Mouse (Mus musculus) midbrain, embryonic 13.5 days (tissue): Measurements from ENCODE around the gene Vav3. TPM values are rescaled to one million over a fixed set of nuclear protein-coding genes. Genes with fewer than 3 reads are reported as not detected.

Experiments used
- ATAC-seq: fragments of 200-750 bp; cut with Nextera tagmentation; 2 replicates; pipeline ENCODE4 v1.8.0; 2017; ENCODE audit warnings: mild to moderate bottlenecking, moderate TSS enrichment, moderate library complexity
- H3K27ac ChIP-seq: fragments of 300-500 bp; sonication (generic); 2 replicates; pipeline ENCODE4 v1.5.1; 2015; ENCODE audit warnings: inconsistent platforms, mild to moderate bottlenecking, moderate library complexity
- H3K27me3 ChIP-seq: fragments of 300-500 bp; sonication (generic); 2 replicates; pipeline ENCODE4 v1.6.1; 2015; ENCODE audit warnings: mild to moderate bottlenecking, inconsistent platforms
- H3K36me3 ChIP-seq: fragments of 300-500 bp; sonication (generic); 2 replicates; pipeline ENCODE4 v1.6.1; 2015; ENCODE audit warnings: mild to moderate bottlenecking, inconsistent platforms
- H3K4me1 ChIP-seq: fragments of 300-500 bp; sonication (generic); replicated peaks from 2 replicates; pipeline ENCODE4 v1.6.1; 2015; ENCODE audit warnings: inconsistent platforms
- H3K4me2 ChIP-seq: fragments of 300-500 bp; sonication (generic); replicated peaks from 2 replicates; pipeline ENCODE4 v1.6.1; 2015; ENCODE audit warnings: moderate library complexity, mild to moderate bottlenecking, inconsistent platforms
- H3K4me3 ChIP-seq: fragments of 300-500 bp; sonication (generic); replicated peaks from 2 replicates; pipeline ENCODE4 v1.5.1; 2015; ENCODE audit warnings: mild to moderate bottlenecking, inconsistent platforms
- H3K9ac ChIP-seq: fragments of 300-500 bp; sonication (generic); replicated peaks from 2 replicates; pipeline ENCODE4 v1.6.1; 2015; ENCODE audit warnings: mild to moderate bottlenecking, inconsistent platforms
- H3K9me3 ChIP-seq: fragments of 300-500 bp; sonication (generic); 2 replicates; pipeline ENCODE4 v1.6.1; 2016; ENCODE audit warnings: mild to moderate bottlenecking, inconsistent platforms
- WGBS: fragments of 180-500 bp; shearing (Covaris S2); methylation state at CpG from one replicate; pipeline ENCODE4 v1.1.7; 2015; 5-methylcytosine and 5-hydroxymethylcytosine counted together
- polyA plus RNA-seq: library from polyadenylated mRNA; unstranded; fragments of >200 nt; fragmentation: Nextera tagmentation; extraction: Ambion mirVana; gene quantifications from 2 replicates; pipeline ENCODE4 v1.2.1, GENCODE M21; 2015

The Vav3 gene
- polyA plus RNA-seq, 1 experiment from 2014 or later = 32.6 TPM

DNA sequence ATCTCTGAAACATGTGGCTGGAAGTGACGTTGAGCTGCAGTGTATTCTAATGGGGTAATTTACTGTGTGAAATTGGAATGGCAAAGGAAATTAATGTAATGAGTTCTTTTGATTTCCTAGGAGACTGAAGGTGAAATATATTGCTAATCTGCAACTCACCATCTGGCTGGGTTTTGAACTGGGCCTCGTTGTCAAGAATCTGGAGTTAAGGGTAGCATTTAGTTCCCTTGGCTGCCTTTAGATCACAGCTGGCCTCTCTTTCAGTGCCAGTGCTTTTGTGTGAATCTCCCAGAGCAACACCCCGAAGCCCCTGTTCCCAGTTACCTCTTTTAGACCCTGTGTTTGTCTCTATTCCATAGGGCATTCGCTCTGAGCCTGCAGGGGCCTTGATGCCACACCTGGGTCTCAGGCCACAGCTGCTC is 148.3 kb downstream of the Vav3 start:
- ATAC-seq = peak; percentile 51
- Histone ChIP-seq H3K4me1 (peaks cover 25% of the 10 kb centered on the region), H3K9me3 (no peaks in the 10 kb centered on the region), H3K9ac (no peak overlapping the region), H3K27me3 (no peaks in the 10 kb centered on the region), H3K36me3 (no peaks in the 10 kb centered on the region), H3K4me3 (no peak overlapping the region), H3K4me2 (no peak overlapping the region), H3K27ac (peak overlapping the region; percentile 66)
- 17% methylated on average over 4 of the region's 4 CpGs for WGBS

DNA sequence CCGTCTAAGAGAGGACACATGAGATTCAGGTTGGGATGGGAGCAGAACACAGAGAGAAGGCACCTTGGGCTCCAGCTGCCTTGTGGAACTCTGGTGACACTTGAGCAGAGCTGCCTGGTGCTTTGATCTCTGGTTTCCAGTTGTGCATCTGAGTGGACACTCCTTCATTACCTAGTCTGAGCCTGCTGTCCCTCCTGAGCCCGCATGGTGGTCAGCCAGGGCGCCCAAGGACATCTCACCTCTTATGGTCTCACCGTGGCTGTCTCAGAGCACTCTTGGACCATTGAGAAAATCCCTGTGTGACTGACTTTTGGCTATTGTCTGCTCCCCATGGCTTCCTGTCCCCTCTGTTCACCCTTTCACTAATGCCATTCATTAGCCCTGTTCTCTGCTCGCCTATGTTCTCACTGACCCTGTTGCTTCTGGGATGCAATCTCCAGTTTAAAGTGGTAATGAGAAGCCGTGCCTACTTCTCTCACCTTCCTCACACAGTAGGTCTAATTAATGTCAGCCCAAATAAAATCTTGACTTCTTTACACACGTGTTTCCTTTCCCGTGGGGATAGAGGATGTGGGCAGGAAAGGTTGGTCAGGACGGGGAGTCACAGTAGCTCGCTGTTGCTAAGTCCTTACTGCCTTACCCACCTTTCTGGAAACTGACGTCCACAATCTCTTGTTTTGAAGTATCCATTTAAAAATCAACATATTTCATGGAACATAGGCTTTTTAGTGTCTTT is 150.3 kb downstream of the Vav3 start:
- H3K9ac ChIP-seq = no peak overlapping the region
- H3K27ac ChIP-seq = no peak overlapping the region
- no peak overlapping the region for H3K4me2 ChIP-seq
- H3K27me3 ChIP-seq = no peaks in the 10 kb centered on the region
- no peaks in the 10 kb centered on the region for H3K36me3 ChIP-seq
- no peak overlapping the region for H3K4me3 ChIP-seq
- no peaks in the 10 kb centered on the region for H3K9me3 ChIP-seq
- 54% methylated on average over 11 of the region's 11 CpGs for WGBS
- ATAC-seq = no peak
- peaks cover 25% of the 10 kb centered on the region for H3K4me1 ChIP-seq

DNA sequence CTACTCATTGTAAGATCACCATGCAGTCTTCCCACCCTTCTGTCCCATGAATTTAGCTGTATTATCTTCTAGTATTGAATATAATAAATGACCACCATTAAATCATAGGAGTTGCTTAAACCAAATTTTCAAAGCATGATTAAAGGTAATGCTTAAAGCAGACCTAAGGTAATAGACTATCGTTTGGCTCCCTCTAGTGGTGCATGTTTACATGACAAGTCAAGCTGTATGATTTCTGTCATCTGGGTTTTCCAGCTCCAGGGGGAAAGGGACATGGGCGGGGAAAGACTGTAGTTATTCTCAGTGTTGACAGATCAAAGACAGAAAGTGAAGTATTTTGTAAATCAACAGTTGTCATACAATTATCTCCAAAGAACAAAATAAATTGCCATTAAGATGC is 151.1 kb downstream of the Vav3 start:
- no peaks in the 10 kb centered on the region for H3K9me3 ChIP-seq
- H3K27ac ChIP-seq = no peak overlapping the region
- no peak overlapping the region for H3K9ac ChIP-seq
- H3K4me1 ChIP-seq = peaks cover 30% of the 10 kb centered on the region
- H3K36me3 ChIP-seq = no peaks in the 10 kb centered on the region
- H3K27me3 ChIP-seq = no peaks in the 10 kb centered on the region
- WGBS = 7% methylated on average over 2 of the region's 2 CpGs
- peak; percentile 50; the same call in 1 of the 2 replicates for ATAC-seq
- no peak overlapping the region for H3K4me3 ChIP-seq
- no peak overlapping the region for H3K4me2 ChIP-seq

DNA sequence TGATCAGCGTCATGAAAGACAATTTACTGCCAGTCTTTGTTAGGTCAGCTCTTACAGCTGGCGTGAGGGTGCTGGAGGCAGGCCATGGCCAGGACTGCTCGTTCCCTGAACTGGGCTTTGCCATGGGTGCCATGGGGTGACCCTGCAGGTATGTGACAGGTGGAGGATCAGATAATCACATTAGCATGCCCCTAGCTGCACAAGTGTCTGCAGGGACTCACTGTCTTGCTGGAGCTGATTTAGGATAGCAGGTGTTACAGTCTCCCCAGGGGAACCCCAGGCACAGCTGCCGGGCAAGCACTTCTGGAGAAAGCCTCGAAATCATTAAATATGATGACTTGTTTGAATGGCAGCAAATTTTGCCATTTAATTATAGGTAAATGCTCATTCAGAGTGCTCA is 156.0 kb downstream of the Vav3 start:
- WGBS = 32% methylated on average over 5 of the region's 5 CpGs
- Histone ChIP-seq H3K9ac (no peak overlapping the region), H3K4me1 (peaks cover 11% of the 10 kb centered on the region), H3K36me3 (no peaks in the 10 kb centered on the region), H3K4me2 (no peak overlapping the region), H3K4me3 (no peak overlapping the region), H3K9me3 (no peaks in the 10 kb centered on the region), H3K27ac (peak overlapping the region; percentile 68), H3K27me3 (no peaks in the 10 kb centered on the region)
- peak; percentile 81 for ATAC-seq

DNA sequence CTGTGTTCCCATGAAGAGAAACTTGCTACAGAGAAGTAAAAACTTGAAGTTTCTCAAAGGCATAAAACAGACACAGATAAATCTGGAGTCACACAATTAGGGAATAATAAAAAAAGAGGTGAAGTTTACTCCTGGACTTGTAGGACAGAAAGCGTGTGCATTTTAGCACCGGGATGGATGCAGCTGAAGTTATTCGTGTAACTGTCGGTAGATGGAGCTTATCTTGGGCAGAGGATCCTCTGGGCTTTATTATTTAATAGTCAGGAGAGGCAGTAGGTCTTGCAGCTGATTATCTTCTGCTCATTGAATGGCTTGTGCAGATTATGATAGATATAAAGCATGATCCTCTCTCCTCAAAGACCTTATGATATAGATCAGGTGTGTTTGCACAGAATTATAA is 156.6 kb downstream of the Vav3 start:
- H3K9me3 ChIP-seq = no peaks in the 10 kb centered on the region
- H3K27me3 ChIP-seq = no peaks in the 10 kb centered on the region
- no peak overlapping the region for H3K9ac ChIP-seq
- H3K4me2 ChIP-seq = no peak overlapping the region
- no peak overlapping the region for H3K27ac ChIP-seq
- no peak for ATAC-seq
- H3K4me1 ChIP-seq = peaks cover 11% of the 10 kb centered on the region
- H3K4me3 ChIP-seq = no peak overlapping the region
- no peaks in the 10 kb centered on the region for H3K36me3 ChIP-seq
- WGBS = 76% methylated on average over 4 of the region's 4 CpGs

DNA sequence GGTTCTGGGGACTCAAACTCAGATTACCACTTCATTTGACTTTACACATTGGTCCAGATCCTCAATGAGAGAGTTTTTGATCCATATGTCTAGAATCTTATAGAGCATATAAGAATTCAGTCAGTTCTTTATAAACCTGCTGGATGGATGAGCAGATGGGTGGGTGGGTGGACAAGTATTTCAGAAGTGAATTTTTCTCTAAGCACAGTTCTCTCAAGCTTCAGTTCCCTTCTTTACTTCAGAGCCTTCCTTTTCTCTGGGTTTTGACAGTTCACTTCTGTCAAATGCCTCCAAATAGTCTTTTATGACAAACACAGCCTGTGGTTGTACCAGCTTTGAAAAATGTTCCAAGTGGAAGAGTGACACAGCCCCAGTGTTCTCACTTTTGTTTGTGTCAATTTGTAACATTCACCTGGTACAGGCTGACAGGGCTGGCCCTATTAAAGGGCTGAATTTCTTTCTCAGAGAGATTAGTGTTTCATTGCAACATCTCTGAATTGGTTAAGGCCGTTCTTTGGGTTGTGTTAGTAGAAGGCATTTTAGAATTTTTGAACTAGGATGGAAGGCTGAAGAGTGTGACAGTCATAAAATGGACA is 159.5 kb downstream of the Vav3 start:
- Histone ChIP-seq H3K9ac (no peak overlapping the region), H3K36me3 (0 out of 2 replicates have a peak, but pooled peaks cover 3% of the 10 kb centered on the region), H3K9me3 (no peaks in the 10 kb centered on the region), H3K27me3 (no peaks in the 10 kb centered on the region), H3K27ac (no peak overlapping the region), H3K4me1 (peaks cover 11% of the 10 kb centered on the region), H3K4me3 (no peak overlapping the region), H3K4me2 (no peak overlapping the region)
- 96% methylated on average over 1 of the region's 1 CpGs for WGBS
- ATAC-seq = no peak

DNA sequence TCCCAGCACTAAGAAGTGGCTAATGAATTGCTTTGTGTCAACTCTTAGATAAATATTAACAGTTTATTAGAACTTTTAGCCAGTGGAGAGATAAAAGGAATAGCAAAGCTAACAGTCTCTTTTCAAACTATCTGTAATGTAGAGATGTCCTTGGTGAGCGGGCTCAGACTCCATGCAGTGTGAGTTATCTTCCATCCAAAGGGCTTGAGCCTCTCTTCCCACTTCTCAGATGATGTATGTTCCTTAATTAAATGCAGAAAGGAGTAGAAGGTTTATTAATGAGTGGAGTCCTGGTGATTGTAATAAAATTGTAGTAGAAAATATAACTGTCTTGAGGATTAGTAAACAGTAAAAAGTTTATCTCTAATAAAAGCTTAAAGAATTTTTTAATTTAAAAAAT is 169.3 kb downstream of the Vav3 start:
- Histone ChIP-seq H3K9ac (no peak overlapping the region), H3K9me3 (no peaks in the 10 kb centered on the region), H3K4me2 (no peak overlapping the region), H3K27me3 (no peaks in the 10 kb centered on the region), H3K4me3 (no peak overlapping the region), H3K36me3 (peaks cover 6% of the 10 kb centered on the region; the same call in 1 of the 2 replicates), H3K4me1 (no peaks in the 10 kb centered on the region), H3K27ac (no peak overlapping the region)
- 87% methylated on average over 1 of the region's 1 CpGs for WGBS
- no peak for ATAC-seq

DNA sequence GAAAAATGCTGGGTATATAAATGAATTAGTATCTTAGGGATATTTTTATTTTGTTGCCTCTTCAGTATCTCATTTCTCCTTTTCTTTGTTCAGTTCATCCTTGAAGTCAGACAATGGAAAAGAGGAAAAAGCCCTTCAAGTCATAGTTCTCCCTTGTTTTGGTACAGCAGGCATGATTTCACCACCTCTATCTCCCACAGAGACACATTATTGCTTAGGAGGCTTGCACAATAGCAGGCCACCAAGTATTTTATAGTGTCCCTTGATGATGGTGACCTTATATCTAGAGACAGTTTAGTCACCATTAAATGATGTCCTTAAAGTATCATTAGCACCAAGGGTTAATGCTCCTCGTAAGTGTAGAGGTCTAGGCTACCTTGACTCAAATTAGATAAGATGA is 171.4 kb downstream of the Vav3 start:
- no peaks in the 10 kb centered on the region for H3K27me3 ChIP-seq
- no peak for ATAC-seq
- H3K36me3 ChIP-seq = peaks cover 6% of the 10 kb centered on the region; the same call in 1 of the 2 replicates
- no peak overlapping the region for H3K27ac ChIP-seq
- H3K4me3 ChIP-seq = no peak overlapping the region
- H3K4me2 ChIP-seq = no peak overlapping the region
- 92% methylated on average over 1 of the region's 1 CpGs for WGBS
- no peaks in the 10 kb centered on the region for H3K9me3 ChIP-seq
- H3K4me1 ChIP-seq = no peaks in the 10 kb centered on the region
- no peak overlapping the region for H3K9ac ChIP-seq

DNA sequence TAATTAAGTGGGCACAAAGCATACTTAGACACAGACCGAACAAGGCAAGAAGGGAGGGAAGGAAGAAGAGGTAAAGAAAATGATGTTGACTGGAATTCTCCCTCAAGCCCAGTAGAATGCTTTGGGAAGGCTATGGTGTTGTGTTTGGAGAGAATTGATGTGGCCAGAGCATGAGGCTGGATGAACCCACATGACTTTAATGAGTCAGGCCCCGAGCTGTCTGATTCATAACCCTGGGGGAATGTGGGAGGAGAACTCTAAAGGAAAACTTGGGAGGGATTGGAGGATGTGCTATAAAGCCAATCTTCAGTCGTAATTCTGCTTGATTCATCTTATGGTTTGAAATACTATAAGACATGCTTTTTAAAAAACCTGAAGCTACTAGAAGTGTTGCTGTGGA is 175.0 kb downstream of the Vav3 start:
- WGBS = 94% methylated on average over 3 of the region's 3 CpGs
- Histone ChIP-seq H3K4me1 (no peaks in the 10 kb centered on the region), H3K9ac (no peak overlapping the region), H3K27me3 (no peaks in the 10 kb centered on the region), H3K9me3 (no peaks in the 10 kb centered on the region), H3K27ac (no peak overlapping the region), H3K4me2 (no peak overlapping the region), H3K4me3 (no peak overlapping the region), H3K36me3 (peaks cover 10% of the 10 kb centered on the region)
- no peak for ATAC-seq

DNA sequence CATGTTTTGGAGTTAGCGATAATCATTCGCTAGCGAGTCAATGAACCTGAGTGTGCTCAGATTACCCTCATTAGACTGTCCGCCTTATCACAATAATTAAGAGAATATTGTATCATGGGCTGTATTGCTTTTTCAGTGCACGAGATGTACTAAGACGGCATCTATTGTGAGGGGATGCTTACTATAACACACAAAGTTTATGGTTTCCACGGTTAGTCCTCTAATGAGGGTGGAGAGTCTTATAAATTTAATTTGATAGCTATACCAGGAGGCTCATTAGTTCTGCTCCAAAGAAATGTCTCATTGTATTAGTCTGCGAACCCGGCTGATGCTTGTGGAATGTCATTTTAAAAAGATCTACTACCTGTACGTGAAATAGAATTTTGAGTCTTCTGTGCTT is 175.9 kb downstream of the Vav3 start:
- H3K4me2 ChIP-seq = no peak overlapping the region
- no peaks in the 10 kb centered on the region for H3K4me1 ChIP-seq
- no peaks in the 10 kb centered on the region for H3K27me3 ChIP-seq
- no peak for ATAC-seq
- no peaks in the 10 kb centered on the region for H3K9me3 ChIP-seq
- H3K9ac ChIP-seq = no peak overlapping the region
- peaks cover 10% of the 10 kb centered on the region for H3K36me3 ChIP-seq
- WGBS = 86% methylated on average over 10 of the region's 10 CpGs
- H3K4me3 ChIP-seq = no peak overlapping the region
- H3K27ac ChIP-seq = no peak overlapping the region

DNA sequence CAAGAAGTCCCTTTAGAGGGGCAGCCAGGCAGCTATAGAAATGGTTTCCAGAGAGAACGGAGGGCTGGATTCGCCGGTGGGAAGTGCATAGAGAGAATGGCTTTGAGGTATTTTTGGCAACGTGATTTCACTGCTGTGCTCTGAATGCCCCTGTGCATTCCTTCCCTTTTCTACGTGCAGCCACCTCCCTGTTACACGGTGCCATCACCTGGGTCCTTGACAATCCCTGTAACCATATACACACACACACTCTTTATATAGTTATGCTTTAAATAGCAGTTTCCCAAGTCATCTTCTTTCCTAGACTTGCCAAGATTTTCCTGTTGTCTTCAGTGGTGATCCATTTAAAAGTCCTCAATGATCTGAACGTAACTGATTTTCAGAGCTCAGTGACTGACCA is 181.7 kb downstream of the Vav3 start:
- Histone ChIP-seq H3K9me3 (no peaks in the 10 kb centered on the region), H3K27ac (no peak overlapping the region), H3K4me2 (no peak overlapping the region), H3K4me1 (0 out of 2 replicates have a peak, but pooled peaks cover 4% of the 10 kb centered on the region), H3K36me3 (peaks cover 12% of the 10 kb centered on the region; the same call in 1 of the 2 replicates), H3K9ac (no peak overlapping the region), H3K4me3 (no peak overlapping the region), H3K27me3 (no peaks in the 10 kb centered on the region)
- WGBS = 81% methylated on average over 7 of the region's 7 CpGs
- ATAC-seq = no peak

DNA sequence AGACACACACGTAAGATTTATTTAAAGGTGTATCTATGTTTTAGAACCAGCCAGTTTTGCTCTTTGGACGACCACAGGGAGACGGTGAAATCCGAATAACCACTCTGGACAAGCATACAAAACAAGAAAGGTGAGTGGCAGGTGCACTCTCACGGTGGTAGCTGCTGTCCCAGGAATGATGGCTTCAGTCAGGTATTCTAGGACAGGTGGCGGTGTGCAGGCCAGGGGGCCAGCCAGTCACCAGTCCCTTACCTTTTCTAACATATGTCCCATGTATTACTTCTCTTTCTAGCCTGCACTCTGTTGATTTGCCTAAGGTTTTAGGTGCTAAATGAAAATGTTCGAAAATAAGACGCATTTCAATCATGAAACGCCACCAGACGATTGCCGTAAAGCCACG is 185.4 kb downstream of the Vav3 start:
- WGBS = 93% methylated on average over 12 of the region's 12 CpGs

More for the DNA sequence above, 185.4 kb downstream of the Vav3 start:
- no peak overlapping the region for H3K4me3 ChIP-seq
- no peak overlapping the region for H3K27ac ChIP-seq
- H3K36me3 ChIP-seq = 0 out of 2 replicates have a peak, but pooled peaks cover 7% of the 10 kb centered on the region
- H3K9ac ChIP-seq = no peak overlapping the region
- ATAC-seq = peak; percentile 51; the same call in 1 of the 2 replicates
- no peak overlapping the region for H3K4me2 ChIP-seq
- no peaks in the 10 kb centered on the region for H3K27me3 ChIP-seq
- no peaks in the 10 kb centered on the region for H3K9me3 ChIP-seq
- H3K4me1 ChIP-seq = 0 out of 2 replicates have a peak, but pooled peaks cover 4% of the 10 kb centered on the region
